Mouse (Mus musculus): ENCODE results near the gene Dyrk3. TPM values are rescaled to one million over a fixed set of nuclear protein-coding genes. Genes with fewer than 3 reads are reported as not detected.
"Not testable (repeated sequence)": the region's sequence is repeated elsewhere in the genome, so short reads cannot be mapped to it uniquely, and the experiment has no call there.

Dyrk3 gene
- polyA plus RNA-seq, 1 experiment from 2014 or later, result 5.5 TPM

GRCm38 (mm10) chr1:131175189-131175588 lies 37.0 kb upstream of the Dyrk3 start:
- Histone ChIP-seq H3K27me3 (ENCODE audit: low read depth, poor library complexity, severe bottlenecking) (no peaks in the 10 kb centered on the region), H3K9me3 (replicated peaks) (no peaks in the 10 kb centered on the region), H3K36me3 (peaks cover 97% of the 10 kb centered on the region), H3K4me3 (no peak overlapping the region), H3K27ac (no peak overlapping the region), H3K4me1 (no peaks in the 10 kb centered on the region)
- DNase-seq (ENCODE audit: low spot score), result no peak
- WGBS, result 93% methylated on average over 1 of the region's 1 CpGs

GRCm38 (mm10) chr1:131174299-131174861 lies 36.2 kb upstream of the Dyrk3 start:
- no peak for DNase-seq (ENCODE audit: low spot score)
- H3K9me3 ChIP-seq (replicated peaks), result no peaks in the 10 kb centered on the region
- no peak overlapping the region for H3K4me3 ChIP-seq
- no peaks in the 10 kb centered on the region for H3K27me3 ChIP-seq (ENCODE audit: low read depth, poor library complexity, severe bottlenecking)
- H3K27ac ChIP-seq, result no peak overlapping the region
- H3K4me1 ChIP-seq, result no peaks in the 10 kb centered on the region
- 92% methylated on average over 12 of the region's 12 CpGs for WGBS
- H3K36me3 ChIP-seq, result peaks cover 97% of the 10 kb centered on the region

DNA sequence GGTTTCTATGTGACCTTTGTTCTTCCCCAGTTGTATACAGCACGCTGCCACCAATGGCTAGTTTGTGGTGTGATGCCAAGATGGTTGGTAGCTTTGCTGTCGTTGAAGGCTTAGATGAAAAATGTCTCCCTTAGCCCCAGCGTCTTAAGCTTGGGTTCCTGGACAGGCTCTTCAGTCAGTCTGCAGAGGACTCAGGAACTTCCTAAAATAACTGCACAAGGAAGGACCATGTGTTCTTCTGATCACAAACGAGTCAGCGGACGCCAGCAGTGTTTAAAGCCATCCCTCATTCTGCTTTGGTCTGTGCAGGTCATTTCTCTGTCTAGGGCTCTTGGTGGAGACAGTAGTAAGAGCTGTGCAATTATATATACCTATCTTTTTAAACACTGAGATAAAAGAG lies 35.7 kb upstream of the Dyrk3 start:
- 92% methylated on average over 6 of the region's 6 CpGs for WGBS
- H3K4me3 ChIP-seq, result no peak overlapping the region
- DNase-seq (ENCODE audit: low spot score), result no peak
- H3K9me3 ChIP-seq (replicated peaks), result no peaks in the 10 kb centered on the region
- no peak overlapping the region for H3K27ac ChIP-seq
- H3K27me3 ChIP-seq (ENCODE audit: low read depth, poor library complexity, severe bottlenecking), result no peaks in the 10 kb centered on the region
- no peaks in the 10 kb centered on the region for H3K4me1 ChIP-seq
- peaks cover 100% of the 10 kb centered on the region for H3K36me3 ChIP-seq

GRCm38 (mm10) chr1:131173001-131173400 lies 34.9 kb upstream of the Dyrk3 start:
- no peak for DNase-seq (ENCODE audit: low spot score)
- peaks cover 100% of the 10 kb centered on the region for H3K36me3 ChIP-seq
- 86% methylated on average over 7 of the region's 7 CpGs for WGBS

DNA sequence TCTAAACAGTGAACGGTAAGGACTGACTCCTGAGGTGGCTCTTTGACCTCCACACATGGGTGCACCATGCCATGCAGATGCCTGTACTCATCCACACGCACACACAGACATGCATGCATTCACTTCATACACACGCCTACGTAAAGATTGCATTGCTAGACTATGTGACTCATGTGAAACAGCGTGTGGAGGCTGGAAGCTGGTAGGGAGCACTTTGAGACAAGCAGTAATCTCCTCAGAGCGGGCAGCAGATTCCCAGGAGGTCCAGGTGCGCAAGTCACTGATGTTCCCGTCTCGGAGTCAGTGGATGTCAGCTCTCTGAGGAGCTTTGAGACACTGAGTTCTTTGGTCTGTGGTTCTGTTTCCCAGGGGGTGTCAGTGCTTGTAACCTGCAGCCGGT lies 29.5 kb upstream of the Dyrk3 start:
- 95% methylated on average over 10 of the region's 10 CpGs for WGBS
- Histone ChIP-seq H3K4me1 (no peaks in the 10 kb centered on the region), H3K36me3 (peaks cover 100% of the 10 kb centered on the region), H3K9me3 (replicated peaks) (no peaks in the 10 kb centered on the region), H3K4me3 (no peak overlapping the region), H3K27ac (no peak overlapping the region), H3K27me3 (ENCODE audit: low read depth, poor library complexity, severe bottlenecking) (no peaks in the 10 kb centered on the region)
- DNase-seq (ENCODE audit: low spot score), result no peak

More at GRCm38 (mm10) chr1:131173001-131173400, 34.9 kb upstream of the Dyrk3 start:
- Histone ChIP-seq H3K4me1 (no peaks in the 10 kb centered on the region), H3K27ac (no peak overlapping the region), H3K9me3 (replicated peaks) (no peaks in the 10 kb centered on the region), H3K4me3 (no peak overlapping the region), H3K27me3 (ENCODE audit: low read depth, poor library complexity, severe bottlenecking) (no peaks in the 10 kb centered on the region)

GRCm38 (mm10) chr1:131164427-131164826 lies 26.3 kb upstream of the Dyrk3 start:
- Histone ChIP-seq H3K27ac (no peak overlapping the region), H3K27me3 (ENCODE audit: low read depth, poor library complexity, severe bottlenecking) (no peaks in the 10 kb centered on the region), H3K4me1 (no peaks in the 10 kb centered on the region), H3K9me3 (replicated peaks) (no peaks in the 10 kb centered on the region), H3K4me3 (no peak overlapping the region), H3K36me3 (peaks cover 98% of the 10 kb centered on the region)
- no peak for DNase-seq (ENCODE audit: low spot score)
- WGBS, result 88% methylated on average over 6 of the region's 6 CpGs

- 82% methylated on average over 11 of the region's 11 CpGs for WGBS
- H3K36me3 ChIP-seq, result peaks cover 83% of the 10 kb centered on the region
- H3K4me3 ChIP-seq, result no peak overlapping the region
- H3K9me3 ChIP-seq (replicated peaks), result no peaks in the 10 kb centered on the region
- H3K27ac ChIP-seq, result no peak overlapping the region
- H3K4me1 ChIP-seq, result no peaks in the 10 kb centered on the region
- no peaks in the 10 kb centered on the region for H3K27me3 ChIP-seq (ENCODE audit: low read depth, poor library complexity, severe bottlenecking)
- no peak for DNase-seq (ENCODE audit: low spot score)
These were observed 23.0 kb upstream of the Dyrk3 start for GRCm38 (mm10) chr1:131161091-131161490.

GRCm38 (mm10) chr1:131159573-131160327 lies 21.6 kb upstream of the Dyrk3 start:
- H3K4me3 ChIP-seq; H3K27ac ChIP-seq; H3K9me3 ChIP-seq (replicated peaks); H3K4me1 ChIP-seq; DNase-seq (ENCODE audit: low spot score); H3K27me3 ChIP-seq (ENCODE audit: low read depth, poor library complexity, severe bottlenecking): not testable (repeated sequence)
- WGBS, result 93% methylated on average over 3 of the region's 3 CpGs
- H3K36me3 ChIP-seq, result peaks cover 75% of the 10 kb centered on the region

DNA sequence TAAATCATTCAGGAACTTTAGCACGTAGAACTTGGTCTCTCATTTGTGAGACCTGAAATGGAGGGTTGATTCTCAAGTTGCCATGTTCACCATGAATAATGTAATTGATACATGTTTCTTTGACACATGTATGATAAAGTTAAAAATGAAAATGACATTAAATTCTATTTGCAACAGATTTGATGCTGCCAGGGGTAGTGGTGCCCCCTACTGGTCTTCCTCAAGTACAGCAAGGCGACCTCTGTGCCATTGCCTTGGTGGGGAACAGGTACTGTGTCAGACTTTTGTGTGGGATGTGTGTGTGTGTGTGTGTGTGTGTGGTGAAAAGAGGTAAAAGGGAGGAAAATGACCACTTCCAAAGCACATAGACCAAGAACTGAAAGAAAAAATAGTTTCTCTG lies 17.3 kb upstream of the Dyrk3 start:
- no peaks in the 10 kb centered on the region for H3K27me3 ChIP-seq (ENCODE audit: low read depth, poor library complexity, severe bottlenecking)
- peaks cover 33% of the 10 kb centered on the region for H3K36me3 ChIP-seq
- peaks cover 7% of the 10 kb centered on the region for H3K4me1 ChIP-seq
- DNase-seq (ENCODE audit: low spot score), result peak; percentile 53
- no peak overlapping the region for H3K27ac ChIP-seq
- WGBS, result 59% methylated on average over 2 of the region's 2 CpGs
- no peak overlapping the region for H3K4me3 ChIP-seq
- H3K9me3 ChIP-seq (replicated peaks), result no peaks in the 10 kb centered on the region

- Histone ChIP-seq H3K4me1 (peaks cover 7% of the 10 kb centered on the region), H3K27ac (peak within 1 kb of the TSS; percentile 86), H3K27me3 (ENCODE audit: low read depth, poor library complexity, severe bottlenecking) (no peaks in the 10 kb centered on the region), H3K4me3 (peak within 1 kb of the TSS; percentile 76), H3K36me3 (peaks cover 11% of the 10 kb centered on the region), H3K9me3 (replicated peaks) (no peaks in the 10 kb centered on the region)
- WGBS, result under 1% methylated on average over 27 of the region's 27 CpGs
- peak; percentile 95 for DNase-seq (ENCODE audit: low spot score)
These were observed 15.0 kb upstream of the Dyrk3 start, which contains the start of gene Eif2d for GRCm38 (mm10) chr1:131153018-131153629. Gene Eif2d, plus strand, starts transcription at chr1:131153181.

- Histone ChIP-seq H3K27me3 (ENCODE audit: low read depth, poor library complexity, severe bottlenecking) (no peaks in the 10 kb centered on the region), H3K9me3 (replicated peaks) (no peaks in the 10 kb centered on the region), H3K36me3 (no peaks in the 10 kb centered on the region), H3K4me3 (no peak overlapping the region), H3K27ac (no peak overlapping the region), H3K4me1 (peaks cover 7% of the 10 kb centered on the region)
- DNase-seq (ENCODE audit: low spot score), result no peak
- 77% methylated on average over 1 of the region's 1 CpGs for WGBS
These were observed 11.4 kb upstream of the Dyrk3 start for GRCm38 (mm10) chr1:131149496-131149895.

- Histone ChIP-seq H3K4me1 (no peaks in the 10 kb centered on the region), H3K27me3 (ENCODE audit: low read depth, poor library complexity, severe bottlenecking) (no peaks in the 10 kb centered on the region), H3K36me3 (no peaks in the 10 kb centered on the region), H3K4me3 (no peak overlapping the region), H3K9me3 (replicated peaks) (no peaks in the 10 kb centered on the region), H3K27ac (no peak overlapping the region)
- DNase-seq (ENCODE audit: low spot score), result no peak
- WGBS, result 87% methylated on average over 3 of the region's 3 CpGs
These were observed 8.1 kb upstream of the Dyrk3 start for GRCm38 (mm10) chr1:131146181-131146614.

DNA sequence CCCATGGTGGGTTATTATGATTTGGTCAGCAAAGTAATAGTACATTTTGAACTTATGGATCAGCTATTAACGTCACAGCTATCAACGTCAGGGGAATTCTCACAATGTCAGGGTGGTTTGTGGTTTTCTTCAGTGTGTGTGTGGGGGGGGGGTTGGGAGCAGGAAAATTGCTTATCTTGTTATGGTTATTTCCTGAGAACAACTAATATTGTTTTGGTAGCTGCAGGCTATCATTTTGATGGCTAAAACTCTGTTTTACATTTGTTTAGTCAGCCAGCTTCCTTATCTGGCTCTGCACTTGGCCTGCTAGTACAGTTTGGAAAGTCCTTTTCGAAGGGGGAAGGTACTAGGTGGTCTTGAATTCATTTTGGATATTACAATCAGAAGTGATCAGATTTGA lies 7.1 kb upstream of the Dyrk3 start:
- H3K27me3 ChIP-seq (ENCODE audit: low read depth, poor library complexity, severe bottlenecking); H3K9me3 ChIP-seq (replicated peaks); DNase-seq (ENCODE audit: low spot score); H3K4me1 ChIP-seq; H3K36me3 ChIP-seq; H3K4me3 ChIP-seq; H3K27ac ChIP-seq: not testable (repeated sequence)
- WGBS, result 85% methylated on average over 3 of the region's 3 CpGs
